Mouse (Mus musculus) layer of hippocampus, postnatal 25 days (tissue): ENCODE measurements around the gene Bcl7a. TPM values are rescaled to one million over a fixed set of nuclear protein-coding genes. Genes with fewer than 3 reads are reported as not detected.

Experiments
- DNase-seq, 2 experiments: peaks; one replicate each; pipeline ENCODE4 v3.0.0; 2022; ENCODE audit warnings: mixed read lengths in 2 of 2, low spot score in 1 of 2; ENCODE audit errors: extremely low spot score in 1 of 2
- total RNA-seq, 2 experiments: library from RNA; stranded (reverse); gene quantifications; 2 replicates each; pipeline ENCODE4 v1.2.3; 2021

Gene Bcl7a
- total RNA-seq, 2 experiments from 2014 or later: 68.7 to 70.3 TPM

DNA sequence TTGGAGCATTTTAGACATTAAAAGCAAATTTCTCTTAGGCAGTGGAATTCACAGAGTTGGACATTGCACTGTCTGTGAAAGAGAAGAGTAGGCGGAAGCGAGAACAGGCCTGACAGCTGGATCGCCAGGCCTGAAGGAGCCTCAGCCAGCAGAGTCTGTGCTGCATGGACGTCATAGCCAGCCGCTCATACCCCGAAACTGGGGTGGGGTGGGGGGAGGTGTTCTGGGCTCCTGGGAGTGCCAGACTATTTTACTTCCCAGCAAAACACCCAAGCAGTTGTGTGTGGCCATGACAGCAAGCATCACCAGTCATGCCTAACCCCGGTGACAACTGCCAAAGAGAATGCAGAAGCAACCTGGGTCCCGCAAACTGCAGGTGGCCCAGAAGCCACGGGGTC lies 16.9 kb upstream of the Bcl7a start:
- DNase-seq: no peak

GRCm38 (mm10) chr5:123327686-123328085 lies 15.9 kb upstream of the Bcl7a start:
- DNase-seq: no peak

GRCm38 (mm10) chr5:123333566-123333965 lies 10.1 kb upstream of the Bcl7a start:
- DNase-seq: no peak

DNA sequence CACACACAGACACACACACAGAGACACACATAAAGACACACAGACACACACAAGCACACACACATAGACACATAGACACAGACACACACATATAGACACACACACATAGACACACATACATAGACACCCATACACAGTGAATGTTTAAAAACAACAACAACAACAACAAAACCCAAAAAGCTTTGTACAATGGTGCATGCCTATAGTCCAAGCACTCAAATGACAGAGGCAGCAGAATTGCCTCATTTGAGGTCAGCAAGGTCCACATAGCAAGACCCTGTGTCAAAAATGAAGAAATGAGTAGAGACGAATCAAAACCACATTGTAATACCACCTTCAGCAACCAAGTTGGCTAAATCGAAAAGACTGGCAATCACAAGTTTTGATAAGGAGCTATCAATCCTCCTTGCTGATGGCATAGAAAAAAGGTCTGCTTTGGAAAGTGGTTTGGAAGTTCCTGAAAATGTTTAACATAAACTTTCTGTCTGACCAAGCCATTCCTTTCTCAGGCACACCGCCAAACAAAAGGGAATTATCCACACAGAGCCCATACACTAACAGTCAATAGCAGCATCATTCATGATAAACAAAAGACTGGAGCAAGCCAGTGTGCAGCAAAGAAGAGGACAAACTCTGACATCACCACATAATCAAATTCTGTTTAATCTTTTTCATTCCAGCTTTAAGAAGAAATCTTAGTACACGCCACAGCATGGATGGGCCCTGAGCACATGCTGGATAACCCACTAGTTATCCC lies 7.3 kb upstream of the Bcl7a start:
- no peak for DNase-seq

DNA sequence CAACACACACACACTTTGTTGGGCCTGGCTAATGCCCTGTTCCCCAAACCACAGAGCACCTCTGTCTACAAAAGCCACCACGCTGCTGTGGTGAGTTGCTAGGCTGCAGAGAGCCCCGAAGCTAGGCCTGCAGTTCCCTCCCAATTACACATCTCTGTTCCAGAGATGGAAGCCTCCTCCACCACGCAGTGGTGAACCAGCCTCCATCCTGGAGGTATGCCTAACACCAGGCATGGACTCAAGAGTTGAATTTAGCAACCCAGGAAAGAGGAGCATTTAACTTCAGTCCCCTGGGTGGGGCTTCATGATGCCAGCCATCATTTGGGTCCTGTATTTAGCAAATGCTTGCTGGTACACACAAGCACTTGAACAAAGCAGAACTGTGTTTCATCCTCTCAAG lies 5.2 kb upstream of the Bcl7a start:
- no peak for DNase-seq

DNA sequence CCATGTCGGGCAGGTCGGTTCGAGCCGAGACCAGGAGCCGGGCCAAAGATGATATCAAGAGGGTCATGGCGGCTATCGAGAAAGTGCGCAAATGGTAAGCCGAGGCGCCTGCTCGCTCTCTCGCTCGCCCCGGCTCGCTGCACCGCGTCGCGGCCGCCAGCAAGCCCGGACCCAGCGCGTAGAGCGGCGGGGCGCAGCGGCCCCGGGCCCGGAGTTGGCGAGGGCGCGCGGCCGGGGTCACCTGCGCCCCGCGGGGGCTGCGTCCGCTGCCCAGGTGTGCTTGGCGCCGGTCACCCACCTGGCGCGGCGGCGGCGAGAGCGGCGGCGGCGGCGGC lies 961 bp downstream of the Bcl7a start:
- DNase-seq: no peak

DNA sequence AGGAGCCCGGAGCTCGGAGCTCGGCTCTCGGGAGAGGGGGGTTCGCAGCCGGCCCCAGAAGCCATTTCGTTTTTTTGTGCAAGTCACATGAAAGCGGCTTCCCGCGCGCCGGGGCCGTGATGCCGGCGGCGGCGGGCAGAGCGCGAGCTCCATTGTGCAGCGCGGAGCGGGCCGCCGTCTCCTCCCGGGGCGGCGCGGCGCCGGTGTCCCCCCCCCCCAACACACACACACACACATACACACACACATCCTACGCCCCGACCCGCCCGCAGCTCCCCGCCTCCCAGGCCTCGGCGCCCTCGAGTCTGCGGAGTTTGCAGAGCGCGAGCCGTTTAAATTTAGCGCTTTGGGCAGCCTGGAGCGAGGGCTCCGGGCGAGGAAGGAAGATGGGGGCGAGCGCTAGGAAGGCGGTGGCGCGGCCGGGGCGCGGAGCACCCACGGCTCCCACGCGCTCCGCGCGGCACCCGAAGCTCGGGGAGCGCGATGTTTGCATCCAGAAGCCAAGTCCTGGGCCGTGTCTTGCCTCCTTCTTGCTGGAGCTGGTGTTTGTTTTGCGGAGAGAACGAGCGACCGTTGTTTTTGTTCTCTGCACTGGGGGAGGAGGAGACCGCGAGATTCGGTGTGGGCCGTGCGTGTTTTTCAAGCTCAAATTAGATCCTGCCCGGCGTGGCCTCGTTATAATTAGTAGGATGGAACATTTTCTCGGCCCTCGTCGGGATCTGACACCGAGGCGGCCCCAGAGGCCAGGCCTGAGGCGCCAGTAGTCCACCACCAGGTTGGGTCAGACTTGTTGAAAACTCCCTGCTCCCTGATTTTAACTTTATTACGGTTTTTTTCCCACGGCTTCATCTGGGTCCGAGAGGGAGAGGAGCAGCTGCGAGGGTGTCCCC lies 1.6 kb downstream of the Bcl7a start:
- DNase-seq: peak; percentile 40 to 47

DNA sequence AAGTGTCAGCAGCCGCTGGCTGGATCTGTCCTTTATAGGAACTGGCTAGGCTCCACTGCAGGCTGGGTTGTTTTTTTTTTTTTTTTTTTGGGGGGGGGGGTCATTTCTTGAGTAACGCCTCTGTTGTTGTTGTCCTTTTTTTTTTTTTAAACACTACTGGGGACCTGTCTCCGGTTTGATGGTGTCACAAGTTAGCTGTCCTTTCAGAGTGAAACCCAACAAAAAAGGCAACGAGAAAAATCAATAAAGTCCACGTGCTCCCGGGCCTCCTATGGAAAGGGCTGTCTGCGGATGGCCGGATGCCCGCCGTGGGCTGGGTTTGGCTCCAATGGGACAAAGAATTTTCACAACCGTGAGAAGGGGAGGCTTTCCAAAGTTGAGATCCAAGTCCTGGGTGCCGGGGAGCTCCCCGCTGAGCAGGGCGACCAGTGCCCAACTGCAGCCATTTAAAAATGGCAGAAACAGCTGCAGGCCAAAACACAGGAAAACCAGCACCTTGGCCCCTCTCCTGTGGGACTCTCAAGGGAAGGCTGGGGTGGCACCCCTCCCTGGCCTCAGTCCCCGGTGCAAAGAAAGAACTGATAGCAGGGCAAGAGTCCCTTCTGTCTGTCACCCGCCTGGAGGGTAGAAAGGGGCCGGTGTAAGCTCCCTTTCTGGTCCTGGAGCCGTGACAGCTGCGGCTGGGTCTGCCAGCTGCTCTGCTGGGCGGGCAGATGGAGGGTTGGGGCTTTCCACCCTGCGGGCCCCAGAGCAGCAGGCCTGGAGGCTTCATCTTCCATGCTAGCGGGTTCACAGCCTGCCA lies 2.4 kb downstream of the Bcl7a start:
- peak; percentile 35 to 57 for DNase-seq

DNA sequence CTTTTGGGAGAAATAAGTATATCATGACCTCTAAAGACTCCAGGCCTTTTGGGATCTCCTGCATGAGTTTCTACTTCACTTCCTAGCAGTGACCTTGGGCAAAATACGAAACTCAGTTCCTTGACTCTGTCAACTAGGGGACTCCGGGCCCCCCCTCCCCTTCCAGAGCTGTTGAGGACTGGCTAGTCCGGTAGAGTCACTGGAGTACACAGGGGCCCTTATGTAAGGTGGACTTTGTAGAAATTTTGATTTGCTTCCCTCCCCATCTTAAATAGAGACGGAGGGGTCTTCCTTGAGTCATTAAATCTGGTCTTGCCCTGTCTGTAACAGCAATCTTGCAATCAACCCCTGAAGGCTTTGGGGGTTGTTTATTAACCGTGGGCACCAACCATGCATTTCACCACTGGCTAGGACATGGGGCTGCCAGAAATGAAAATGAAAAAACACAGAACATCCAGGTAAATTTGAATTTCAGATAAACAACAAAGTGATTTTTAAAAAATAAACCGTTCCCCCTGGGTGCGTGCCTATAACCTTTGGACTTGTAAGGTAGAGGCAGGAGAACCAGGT lies 3.2 kb downstream of the Bcl7a start:
- no peak for DNase-seq

GRCm38 (mm10) chr5:123347985-123348384 lies 4.4 kb downstream of the Bcl7a start:
- no peak for DNase-seq

DNA sequence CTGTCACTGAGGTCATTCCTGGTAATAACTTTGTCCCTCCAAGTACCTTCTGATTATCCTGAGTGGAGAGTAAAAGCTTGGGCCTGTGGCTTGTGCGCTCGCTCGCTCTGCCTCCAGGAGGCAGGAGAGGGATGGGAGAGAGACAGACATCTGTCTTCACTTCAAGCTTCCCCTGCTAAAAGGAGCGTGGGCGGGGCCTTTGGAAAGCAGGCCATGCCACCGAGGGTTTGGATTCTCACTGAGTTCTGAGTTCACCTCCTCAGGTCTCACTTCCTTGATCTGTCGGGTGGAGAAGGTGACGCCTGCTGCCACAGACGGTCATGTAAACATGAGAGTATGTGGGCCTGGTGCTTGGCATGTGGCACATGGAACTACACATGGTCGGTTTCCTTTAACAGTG lies 6.8 kb downstream of the Bcl7a start:
- peak in 1 of 2 experiments; percentile 40 for DNase-seq

DNA sequence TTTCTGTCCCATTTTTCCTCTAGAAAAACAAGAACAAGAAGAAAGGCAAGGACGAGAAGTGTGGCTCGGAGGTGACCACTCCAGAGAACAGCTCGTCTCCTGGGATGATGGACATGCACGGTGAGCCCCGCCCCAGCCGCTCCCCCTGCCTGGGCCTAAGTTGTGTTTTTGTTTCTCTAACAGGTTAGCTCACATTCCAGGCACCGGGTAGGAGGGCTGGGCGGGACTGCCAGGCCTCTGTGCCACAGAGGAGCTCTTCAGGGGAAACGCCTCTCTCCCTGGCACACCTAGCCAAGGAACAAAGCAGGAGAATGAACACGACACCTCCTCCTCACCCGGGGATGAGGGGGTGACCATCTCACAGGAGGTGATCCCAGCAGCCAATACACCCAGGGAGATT lies 12.3 kb downstream of the Bcl7a start:
- DNase-seq: no peak

- DNase-seq: no peak
Observed at GRCm38 (mm10) chr5:123357253-123357652, 13.6 kb downstream of the Bcl7a start.

DNA sequence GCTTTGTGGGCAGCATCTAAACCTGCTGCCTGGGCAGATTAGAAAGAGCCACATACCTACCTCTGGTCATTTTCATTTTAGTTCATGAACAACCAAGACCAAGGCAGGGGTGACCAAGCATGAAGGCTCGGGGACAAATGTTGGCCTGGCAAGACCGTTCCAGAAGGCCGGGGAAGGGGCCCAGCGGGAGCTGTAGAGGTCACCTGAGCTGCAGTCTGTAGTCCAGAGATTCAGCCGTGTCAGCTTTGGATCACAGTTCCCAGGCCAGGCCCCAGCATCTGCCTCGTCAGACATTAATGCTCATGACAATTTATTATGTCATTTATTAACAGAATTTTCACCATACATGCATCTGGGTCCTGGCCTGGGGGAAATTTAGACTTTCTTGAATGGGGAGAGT lies 15.8 kb downstream of the Bcl7a start:
- DNase-seq: no peak

GRCm38 (mm10) chr5:123362911-123363310 lies 19.3 kb downstream of the Bcl7a start:
- DNase-seq: no peak

DNA sequence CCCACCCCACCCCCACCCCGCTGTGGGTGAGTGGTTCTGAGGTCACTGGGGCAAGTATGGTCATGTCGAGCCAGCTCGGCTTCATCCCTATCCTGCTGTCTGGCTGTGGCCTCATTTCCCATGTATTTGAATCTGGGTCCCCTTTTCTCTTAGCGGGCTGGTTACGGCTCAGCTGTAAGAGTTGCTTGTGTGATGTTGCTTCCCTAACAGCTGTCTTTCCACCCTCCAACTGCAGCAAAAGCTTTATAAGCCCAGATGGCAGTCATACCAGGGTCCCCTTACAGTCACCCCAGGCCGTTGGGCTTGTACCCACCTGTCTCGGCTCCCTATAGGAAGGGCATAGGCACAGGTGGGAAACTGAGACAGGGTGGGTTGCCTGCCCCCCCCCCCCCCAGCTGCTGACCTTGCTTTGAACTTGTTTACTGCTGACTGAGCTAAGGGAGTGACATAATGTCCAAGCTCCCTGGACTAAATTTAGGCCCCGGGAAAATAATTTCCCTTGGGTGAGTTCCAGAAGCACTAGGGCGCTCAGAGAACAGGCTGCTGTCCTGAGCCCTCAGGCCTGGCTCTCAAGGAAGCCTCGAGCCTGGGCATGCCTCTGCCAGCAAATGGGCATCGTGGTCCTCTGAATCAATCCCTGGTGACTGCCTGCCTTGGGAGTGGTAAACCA lies 20.8 kb downstream of the Bcl7a start:
- no peak for DNase-seq

DNA sequence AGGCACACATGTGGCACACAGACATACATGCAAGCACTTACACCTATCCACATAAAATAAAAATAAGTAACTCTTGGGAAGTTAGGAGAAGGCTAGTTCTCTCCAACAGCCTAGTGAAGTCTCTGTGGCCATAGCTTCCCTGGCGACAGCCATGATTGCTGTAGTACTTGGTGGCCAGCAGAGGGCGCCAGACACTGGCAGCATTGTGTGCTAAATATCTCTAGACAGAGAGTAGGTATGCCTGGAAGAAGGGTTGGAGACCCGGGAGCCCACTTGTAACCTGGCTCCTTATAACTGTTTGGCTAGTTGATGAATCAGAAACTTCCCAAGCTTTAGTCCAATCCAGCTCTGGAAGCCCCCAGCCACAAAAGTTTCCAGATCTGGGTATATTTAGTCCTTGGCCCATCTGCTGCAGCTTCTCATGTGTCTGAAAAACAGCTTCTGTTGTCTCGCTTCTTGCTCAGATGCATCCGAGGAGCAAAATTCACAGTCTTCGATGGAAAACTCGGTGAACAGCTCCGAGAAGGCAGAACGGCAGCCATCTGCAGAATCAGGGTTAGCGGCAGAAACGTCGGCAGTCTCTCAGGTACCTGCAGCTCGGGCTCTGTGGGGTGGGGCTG lies 25.3 kb downstream of the Bcl7a start:
- peak in 1 of 2 experiments; percentile 60 for DNase-seq

- DNase-seq: no peak
Observed at GRCm38 (mm10) chr5:123370049-123370448, 26.4 kb downstream of the Bcl7a start.

GRCm38 (mm10) chr5:123375262-123375661 lies 31.6 kb downstream of the Bcl7a start:
- DNase-seq: no peak
